Mouse (Mus musculus): Measurements from ENCODE around the gene Trim14. TPM values are rescaled to one million over a fixed set of nuclear protein-coding genes. Genes with fewer than 3 reads are reported as not detected.

Trim14 gene
- polyA plus RNA-seq, 1 experiment from 2014 or later: 8.2 TPM

GRCm38 (mm10) chr4:46526798-46527557, 9.0 kb downstream of the Trim14 start:
- ATAC-seq (ENCODE audit: low read depth): peak; percentile 89
- peak overlapping the region; percentile 93 for H3K27ac ChIP-seq (ENCODE audit: low read length)
- WGBS (ENCODE audit: insufficient replicate concordance): 24% methylated on average over 17 of the region's 17 CpGs

DNA sequence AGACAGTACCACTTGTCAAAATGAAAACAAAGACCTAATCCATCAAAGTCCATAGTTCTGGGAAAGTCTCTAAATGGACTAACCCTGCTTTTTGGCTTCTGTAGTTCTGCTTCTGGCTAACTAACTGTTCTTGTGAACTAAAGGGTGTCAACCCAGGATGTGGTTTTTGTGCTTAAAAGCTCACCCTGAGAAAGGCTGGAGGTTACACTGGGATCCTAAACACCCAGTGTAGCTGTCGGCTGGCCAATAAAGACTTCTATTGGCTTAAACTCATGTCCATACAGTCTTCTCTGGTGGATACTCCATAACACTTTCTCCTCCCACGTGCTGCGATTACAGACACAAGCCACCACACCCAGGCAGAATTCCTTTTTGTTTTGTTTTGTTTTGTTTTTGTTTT, 9.7 kb downstream of the Trim14 start:
- no peaks in the 10 kb centered on the region for H3K27me3 ChIP-seq (ENCODE audit: control insufficient read depth, insufficient read depth, low read depth, low read length)
- H3K4me2 ChIP-seq (ENCODE audit: low read depth, low read length): no peak overlapping the region
- no peak overlapping the region for H3K4me3 ChIP-seq (ENCODE audit: low read depth, low read length)
- no peak for ATAC-seq (ENCODE audit: low read depth)
- peaks cover 10% of the 10 kb centered on the region for H3K36me3 ChIP-seq (ENCODE audit: control insufficient read depth, insufficient read depth)
- no peaks in the 10 kb centered on the region for H3K9me3 ChIP-seq (replicated peaks; ENCODE audit: control insufficient read depth, low read length)
- WGBS (ENCODE audit: insufficient replicate concordance): 63% methylated on average over 3 of the region's 3 CpGs
- H3K27ac ChIP-seq (ENCODE audit: low read length): no peak overlapping the region
- no peak overlapping the region for H3K9ac ChIP-seq (ENCODE audit: low read depth, low read length)
- peaks cover 31% of the 10 kb centered on the region for H3K4me1 ChIP-seq (ENCODE audit: control insufficient read depth, low read depth, low read length)

More at GRCm38 (mm10) chr4:46526798-46527557, 9.0 kb downstream of the Trim14 start:
- Histone ChIP-seq H3K9ac (ENCODE audit: low read depth, low read length) (peak overlapping the region; percentile 66), H3K4me1 (ENCODE audit: control insufficient read depth, low read depth, low read length) (peaks cover 31% of the 10 kb centered on the region), H3K36me3 (ENCODE audit: control insufficient read depth, insufficient read depth) (peaks cover 10% of the 10 kb centered on the region), H3K4me2 (ENCODE audit: low read depth, low read length) (peak overlapping the region; percentile 94), H3K4me3 (ENCODE audit: low read depth, low read length) (peak overlapping the region; percentile 58), H3K27me3 (ENCODE audit: control insufficient read depth, insufficient read depth, low read depth, low read length) (no peaks in the 10 kb centered on the region), H3K9me3 (replicated peaks; ENCODE audit: control insufficient read depth, low read length) (no peaks in the 10 kb centered on the region)

GRCm38 (mm10) chr4:46523324-46523723, 12.6 kb downstream of the Trim14 start:
- no peak for ATAC-seq (ENCODE audit: low read depth)
- no peaks in the 10 kb centered on the region for H3K27me3 ChIP-seq (ENCODE audit: control insufficient read depth, insufficient read depth, low read depth, low read length)
- peaks cover 10% of the 10 kb centered on the region for H3K36me3 ChIP-seq (ENCODE audit: control insufficient read depth, insufficient read depth)
- H3K4me1 ChIP-seq (ENCODE audit: control insufficient read depth, low read depth, low read length): peaks cover 24% of the 10 kb centered on the region
- H3K27ac ChIP-seq (ENCODE audit: low read length): no peak overlapping the region
- H3K9me3 ChIP-seq (replicated peaks; ENCODE audit: control insufficient read depth, low read length): no peaks in the 10 kb centered on the region
- H3K9ac ChIP-seq (ENCODE audit: low read depth, low read length): no peak overlapping the region
- H3K4me2 ChIP-seq (ENCODE audit: low read depth, low read length): no peak overlapping the region
- WGBS (ENCODE audit: insufficient replicate concordance): 78% methylated on average over 4 of the region's 4 CpGs
- no peak overlapping the region for H3K4me3 ChIP-seq (ENCODE audit: low read depth, low read length)

DNA sequence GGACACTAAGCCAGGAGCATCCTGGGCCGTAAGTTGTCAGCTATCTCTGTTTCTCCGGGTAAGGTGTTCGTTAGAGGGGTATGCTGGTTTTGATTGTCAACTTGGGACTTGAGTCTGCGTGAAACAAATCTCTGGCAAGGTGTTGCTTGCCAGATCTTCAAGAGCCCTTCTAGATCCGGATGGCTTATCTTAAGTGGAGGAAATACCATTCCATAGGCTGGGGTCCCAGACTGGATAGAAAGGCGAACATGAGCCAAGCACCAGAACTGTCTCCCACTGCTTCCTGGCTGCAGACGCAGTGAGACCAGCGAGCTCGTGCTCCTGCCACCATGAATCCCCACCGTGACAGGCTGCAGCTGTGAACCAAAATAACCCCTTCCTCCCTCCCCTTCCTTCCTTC, 14.5 kb downstream of the Trim14 start:
- no peaks in the 10 kb centered on the region for H3K27me3 ChIP-seq (ENCODE audit: control insufficient read depth, insufficient read depth, low read depth, low read length)
- H3K36me3 ChIP-seq (ENCODE audit: control insufficient read depth, insufficient read depth): peaks cover 10% of the 10 kb centered on the region
- no peak overlapping the region for H3K9ac ChIP-seq (ENCODE audit: low read depth, low read length)
- peaks cover 8% of the 10 kb centered on the region for H3K4me1 ChIP-seq (ENCODE audit: control insufficient read depth, low read depth, low read length)
- no peak for ATAC-seq (ENCODE audit: low read depth)
- WGBS (ENCODE audit: insufficient replicate concordance): 77% methylated on average over 10 of the region's 10 CpGs
- no peaks in the 10 kb centered on the region for H3K9me3 ChIP-seq (replicated peaks; ENCODE audit: control insufficient read depth, low read length)
- no peak overlapping the region for H3K4me2 ChIP-seq (ENCODE audit: low read depth, low read length)
- no peak overlapping the region for H3K4me3 ChIP-seq (ENCODE audit: low read depth, low read length)
- no peak overlapping the region for H3K27ac ChIP-seq (ENCODE audit: low read length)

- H3K36me3 ChIP-seq (ENCODE audit: control insufficient read depth, insufficient read depth): peaks cover 10% of the 10 kb centered on the region
- H3K4me2 ChIP-seq (ENCODE audit: low read depth, low read length): no peak overlapping the region
- no peak overlapping the region for H3K4me3 ChIP-seq (ENCODE audit: low read depth, low read length)
- no peak overlapping the region for H3K9ac ChIP-seq (ENCODE audit: low read depth, low read length)
- H3K4me1 ChIP-seq (ENCODE audit: control insufficient read depth, low read depth, low read length): peaks cover 4% of the 10 kb centered on the region
- H3K27ac ChIP-seq (ENCODE audit: low read length): no peak overlapping the region
- no peak for ATAC-seq (ENCODE audit: low read depth)
- 79% methylated on average over 2 of the region's 2 CpGs for WGBS (ENCODE audit: insufficient replicate concordance)
- no peaks in the 10 kb centered on the region for H3K9me3 ChIP-seq (replicated peaks; ENCODE audit: control insufficient read depth, low read length)
- H3K27me3 ChIP-seq (ENCODE audit: control insufficient read depth, insufficient read depth, low read depth, low read length): no peaks in the 10 kb centered on the region
Observed at GRCm38 (mm10) chr4:46520491-46520890, 15.4 kb downstream of the Trim14 start.

DNA sequence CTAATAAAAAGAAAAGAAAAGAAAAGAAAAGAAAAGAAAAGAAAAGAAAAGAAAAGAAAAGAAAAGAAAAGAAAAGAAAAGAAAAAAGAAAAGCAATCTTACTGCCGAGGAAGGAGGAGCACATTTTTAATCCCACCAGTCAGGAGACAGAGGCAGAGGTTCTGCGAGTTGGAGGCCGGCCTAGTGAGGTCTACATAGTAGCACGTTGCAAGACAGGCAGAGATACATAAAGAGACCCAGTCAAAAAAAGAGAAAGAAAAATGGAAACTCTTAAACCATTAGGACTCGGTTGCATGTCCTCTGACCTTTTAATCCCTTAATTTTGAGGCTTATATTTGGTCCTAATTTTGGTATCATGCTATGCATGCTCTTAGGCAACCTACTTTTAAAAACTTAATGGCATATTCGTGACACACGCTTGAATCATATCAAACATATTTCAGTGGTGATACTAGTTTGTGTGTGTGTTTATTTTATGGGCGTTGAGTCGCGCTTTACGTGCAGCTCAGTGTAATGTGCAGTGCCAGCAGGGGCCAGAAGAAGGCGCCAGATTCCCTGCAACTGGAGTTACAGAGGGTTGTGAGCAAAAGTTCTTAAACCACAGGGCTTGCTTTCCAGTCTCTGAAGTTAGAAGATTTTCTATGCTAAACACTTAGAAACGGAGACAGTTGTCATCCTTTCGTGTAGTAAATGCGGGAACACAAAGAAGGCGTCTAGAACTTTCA, 28.0 kb downstream of the Trim14 start:
- H3K4me1 ChIP-seq (ENCODE audit: control insufficient read depth, low read depth, low read length): peaks cover 20% of the 10 kb centered on the region
- no peaks in the 10 kb centered on the region; the same call in 1 of the 2 replicates for H3K36me3 ChIP-seq (ENCODE audit: control insufficient read depth, insufficient read depth)
- peak; percentile 11; the same call in 1 of the 2 replicates for ATAC-seq (ENCODE audit: low read depth)
- H3K27me3 ChIP-seq (ENCODE audit: control insufficient read depth, insufficient read depth, low read depth, low read length): no peaks in the 10 kb centered on the region
- H3K9ac ChIP-seq (ENCODE audit: low read depth, low read length): 0 out of 2 replicates have a peak overlapping the region, but pooled peaks have one; percentile 14
- H3K9me3 ChIP-seq (replicated peaks; ENCODE audit: control insufficient read depth, low read length): no peaks in the 10 kb centered on the region
- peak overlapping the region; percentile 92 for H3K4me2 ChIP-seq (ENCODE audit: low read depth, low read length)
- peak overlapping the region; percentile 35; the same call in 1 of the 2 replicates for H3K27ac ChIP-seq (ENCODE audit: low read length)
- peak overlapping the region; percentile 66 for H3K4me3 ChIP-seq (ENCODE audit: low read depth, low read length)
- 3% methylated on average over 16 of the region's 16 CpGs for WGBS (ENCODE audit: insufficient replicate concordance)

- 1% methylated on average over 82 of the region's 94 CpGs for WGBS (ENCODE audit: insufficient replicate concordance)
- Histone ChIP-seq H3K36me3 (ENCODE audit: control insufficient read depth, insufficient read depth) (peaks cover 8% of the 10 kb centered on the region), H3K4me2 (ENCODE audit: low read depth, low read length) (peak overlapping the region; percentile 92), H3K4me1 (ENCODE audit: control insufficient read depth, low read depth, low read length) (peaks cover 20% of the 10 kb centered on the region), H3K4me3 (ENCODE audit: low read depth, low read length) (peak overlapping the region; percentile 66), H3K27ac (ENCODE audit: low read length) (no peak overlapping the region), H3K27me3 (ENCODE audit: control insufficient read depth, insufficient read depth, low read depth, low read length) (no peaks in the 10 kb centered on the region), H3K9ac (ENCODE audit: low read depth, low read length) (peak overlapping the region; percentile 55), H3K9me3 (replicated peaks; ENCODE audit: control insufficient read depth, low read length) (no peaks in the 10 kb centered on the region)
- peak; percentile 97 for ATAC-seq (ENCODE audit: low read depth)
Observed at GRCm38 (mm10) chr4:46506801-46507610, 28.9 kb downstream of the Trim14 start.

DNA sequence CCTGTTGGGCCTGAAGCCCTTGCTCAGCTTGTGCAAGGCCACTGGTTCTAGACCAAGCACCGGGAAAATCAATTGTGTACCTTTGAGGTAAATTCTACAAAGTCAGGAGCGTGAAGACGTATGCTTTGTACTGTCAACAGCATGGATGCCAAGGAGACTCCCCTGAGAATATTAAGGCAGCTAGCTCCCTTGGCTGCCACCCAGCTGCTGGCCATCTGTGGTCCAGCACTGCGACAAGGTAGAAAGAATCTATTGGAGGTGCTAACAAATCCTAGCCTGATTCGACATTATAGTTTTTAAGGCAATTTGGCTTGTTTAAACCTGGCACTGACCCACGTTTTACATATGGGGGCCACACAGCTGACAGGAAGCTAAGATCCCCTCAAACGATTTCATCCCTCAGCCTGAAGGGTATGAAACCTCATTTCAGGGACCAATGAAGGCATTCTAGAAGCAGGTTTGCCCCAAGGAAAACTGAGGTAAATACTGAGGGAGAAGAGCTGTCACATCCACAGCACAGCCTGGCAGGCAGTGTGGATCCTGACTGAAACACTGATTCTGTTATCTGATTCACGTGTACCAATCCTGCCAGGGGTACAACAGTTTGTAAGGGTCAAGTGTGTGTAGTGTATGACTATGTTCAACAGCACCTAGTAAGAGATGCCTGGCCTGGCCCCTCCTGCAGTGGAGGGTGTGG, 30.4 kb downstream of the Trim14 start:
- Histone ChIP-seq H3K4me1 (ENCODE audit: control insufficient read depth, low read depth, low read length) (peaks cover 24% of the 10 kb centered on the region), H3K36me3 (ENCODE audit: control insufficient read depth, insufficient read depth) (peaks cover 14% of the 10 kb centered on the region), H3K27ac (ENCODE audit: low read length) (no peak overlapping the region), H3K9ac (ENCODE audit: low read depth, low read length) (no peak overlapping the region), H3K4me3 (ENCODE audit: low read depth, low read length) (no peak overlapping the region), H3K4me2 (ENCODE audit: low read depth, low read length) (no peak overlapping the region), H3K9me3 (replicated peaks; ENCODE audit: control insufficient read depth, low read length) (no peaks in the 10 kb centered on the region), H3K27me3 (ENCODE audit: control insufficient read depth, insufficient read depth, low read depth, low read length) (no peaks in the 10 kb centered on the region)
- no peak for ATAC-seq (ENCODE audit: low read depth)
- WGBS (ENCODE audit: insufficient replicate concordance): 70% methylated on average over 8 of the region's 8 CpGs

Measured in liver, embryonic 16.5 days (tissue).